Mouse (Mus musculus): ENCODE results near the gene Luzp2.
"Not testable (repeated sequence)": the region's sequence is repeated elsewhere in the genome, so short reads cannot be mapped to it uniquely, and the experiment has no call there.

The Luzp2 gene

GRCm38 (mm10) chr7:55000397-55000796, 165.1 kb downstream of the Luzp2 start:
- no peak for DNase-seq (ENCODE audit: low read depth in 1 of 2, low spot score in 2 of 2)

GRCm38 (mm10) chr7:55009173-55009771, 174.0 kb downstream of the Luzp2 start:
- DNase-seq (ENCODE audit: low read depth in 1 of 2, low spot score in 2 of 2): no peak

GRCm38 (mm10) chr7:55133850-55134249, 298.6 kb downstream of the Luzp2 start:
- DNase-seq (ENCODE audit: low read depth in 1 of 2, low spot score in 2 of 2): not testable (repeated sequence)

- no peak for DNase-seq (ENCODE audit: low read depth in 1 of 2, low spot score in 2 of 2)
Measured at GRCm38 (mm10) chr7:55188927-55189326, 353.6 kb downstream of the Luzp2 start.

- DNase-seq (ENCODE audit: low read depth in 1 of 2, low spot score in 2 of 2): no peak
Measured at GRCm38 (mm10) chr7:55189496-55189895, 354.2 kb downstream of the Luzp2 start.

GRCm38 (mm10) chr7:55190655-55191054, 355.4 kb downstream of the Luzp2 start:
- DNase-seq (ENCODE audit: low read depth in 1 of 2, low spot score in 2 of 2): no peak

- DNase-seq (ENCODE audit: low read depth in 1 of 2, low spot score in 2 of 2): no peak
Measured at GRCm38 (mm10) chr7:55198806-55199205, 363.5 kb downstream of the Luzp2 start.

GRCm38 (mm10) chr7:55222997-55223396, 387.7 kb downstream of the Luzp2 start:
- DNase-seq (ENCODE audit: low read depth in 1 of 2, low spot score in 2 of 2): no peak

GRCm38 (mm10) chr7:55229407-55229806, 394.1 kb downstream of the Luzp2 start:
- DNase-seq (ENCODE audit: low read depth in 1 of 2, low spot score in 2 of 2): no peak
